Mouse (Mus musculus) neutrophil, adult 5-6 weeks (primary cell): ENCODE measurements at regions not wholly inside any gene's neighbourhood (a gene's known extent, or its start where the extent isn't known, plus 50 kb on each side); places are given as distances from the start of the nearest gene placed in this dataset.

ENCODE experiments used
- ATAC-seq: fragments of 151-379, 151-347 bp; 2 replicates; pipeline ENCODE4 v1.8.0; 2017; ENCODE audit warnings: mild to moderate bottlenecking, moderate TSS enrichment; ENCODE audit not compliant: insufficient number of reproducible peaks, poor library complexity, low FRiP score, severe bottlenecking; ENCODE audit errors: extremely low read depth

DNA sequence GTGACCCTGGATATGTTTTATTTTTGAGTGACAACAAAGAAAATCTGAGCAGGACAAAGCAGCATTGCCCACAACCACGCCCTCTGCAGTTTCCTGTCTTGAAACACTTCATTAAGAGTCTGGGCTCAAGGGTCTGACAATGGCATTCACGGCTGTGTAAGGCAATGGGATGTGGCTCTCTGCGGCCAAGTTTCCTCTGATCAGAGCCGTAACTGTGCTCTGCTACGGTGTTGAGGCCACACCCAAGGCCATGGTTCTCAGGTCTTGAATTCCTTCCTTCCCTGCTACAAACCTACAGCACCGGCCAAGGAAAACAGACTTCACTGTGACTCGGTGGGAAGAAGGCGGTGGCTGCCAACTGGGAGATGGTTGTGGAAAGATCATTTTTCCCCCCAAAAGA lies 108.4 kb upstream of the Sox5 start:
- ATAC-seq = no peak

DNA sequence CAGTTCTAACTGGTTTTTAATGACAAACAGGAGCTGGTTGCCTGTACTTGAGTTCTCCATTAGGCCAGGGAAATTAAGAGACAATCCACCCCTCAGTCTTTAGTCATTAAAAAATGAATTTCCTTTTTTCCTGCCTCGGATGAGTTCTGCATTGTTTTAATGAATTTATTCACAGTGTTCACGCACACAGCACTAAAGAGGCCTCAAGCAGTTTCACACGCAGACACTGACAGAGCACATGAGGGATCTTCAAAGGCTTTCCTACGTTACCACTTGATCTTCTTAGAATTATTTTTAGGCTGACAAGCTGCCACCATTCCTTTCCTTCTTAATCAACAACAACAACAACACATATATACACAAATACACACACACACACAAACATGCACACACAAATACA lies 101.3 kb upstream of the Sox5 start:
- ATAC-seq = no peak

GRCm38 (mm10) chr6:144880098-144880497 lies 98.3 kb upstream of the Sox5 start:
- ATAC-seq = no peak

DNA sequence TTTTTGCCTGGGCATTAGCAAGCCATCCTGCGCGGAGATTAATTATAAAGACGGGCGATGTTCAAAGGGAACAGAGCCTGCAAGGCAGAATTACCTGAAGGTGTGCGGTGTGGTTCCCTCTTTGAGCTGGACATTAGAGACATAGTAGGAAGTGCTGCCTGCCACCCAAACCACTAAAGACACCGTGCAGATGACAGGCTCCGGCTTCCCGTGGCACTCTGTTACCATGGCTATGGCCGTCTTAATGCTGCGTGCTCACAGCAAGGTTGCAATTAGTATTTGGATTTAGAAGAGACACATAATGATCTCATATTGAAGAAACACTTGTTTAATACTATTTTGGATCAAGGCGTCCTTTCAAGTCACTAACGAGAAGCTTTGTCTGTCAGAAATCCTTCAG lies 95.0 kb upstream of the Sox5 start:
- ATAC-seq = no peak

DNA sequence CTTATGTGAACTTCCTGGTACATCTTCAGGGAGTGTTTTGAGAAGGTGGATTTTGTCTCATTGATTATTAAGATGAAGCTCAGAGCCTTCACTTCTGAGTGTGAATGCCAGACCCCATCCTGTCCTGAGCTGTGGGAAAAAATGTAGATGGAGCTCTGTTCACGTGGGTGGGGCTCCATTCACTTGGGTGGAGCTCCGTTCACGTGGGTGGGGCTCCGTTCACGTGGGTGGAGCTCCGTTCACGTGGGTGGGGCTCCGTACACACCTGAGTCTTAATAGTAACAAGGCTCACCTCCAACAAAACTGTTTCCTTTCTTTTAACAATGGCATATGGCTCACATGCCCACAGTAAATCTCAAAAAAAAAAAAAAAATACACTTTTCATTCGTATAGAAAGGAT lies 94.1 kb upstream of the Sox5 start:
- no peak for ATAC-seq

DNA sequence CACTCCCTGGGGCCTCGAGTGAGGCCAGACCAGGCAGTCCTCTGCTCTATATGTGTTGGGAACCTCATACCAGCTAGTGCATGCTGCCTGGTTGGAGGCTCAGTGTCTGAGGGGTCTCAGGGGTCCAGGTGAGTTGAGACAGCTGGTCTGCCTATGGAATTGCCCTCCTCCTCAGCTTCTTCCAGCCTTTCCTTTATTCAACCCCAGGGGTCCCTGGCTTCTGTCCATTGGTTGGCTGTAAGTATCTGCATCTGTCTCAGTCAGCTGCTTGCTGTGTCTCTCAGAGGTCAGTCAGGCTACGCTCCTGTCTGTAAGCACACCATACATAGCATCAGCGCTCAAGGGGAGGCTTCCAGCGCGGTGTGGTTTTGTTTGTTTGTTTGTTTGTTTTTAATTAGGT lies 92.5 kb upstream of the Sox5 start:
- ATAC-seq = no peak

DNA sequence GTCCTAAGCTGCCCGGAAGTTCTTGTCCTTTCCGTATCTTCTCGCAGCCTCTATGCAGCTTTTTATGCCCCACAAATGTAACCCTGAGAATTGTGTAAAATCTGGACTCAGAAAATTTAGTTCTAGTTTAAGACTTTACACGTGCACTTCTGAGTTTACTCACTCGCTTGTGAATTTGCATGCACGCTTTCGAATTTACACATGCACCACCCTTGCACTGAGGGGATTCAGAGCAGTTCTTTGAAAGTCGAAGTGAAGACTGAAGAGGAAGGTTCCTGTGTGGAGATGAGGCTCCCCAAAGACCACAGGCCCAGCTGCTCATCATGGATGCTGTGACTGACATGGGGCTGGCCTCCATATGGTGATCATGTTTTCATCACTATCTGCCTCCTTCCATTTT lies 89.2 kb upstream of the Sox5 start:
- ATAC-seq = no peak

GRCm38 (mm10) chr6:144867333-144867732 lies 85.6 kb upstream of the Sox5 start:
- ATAC-seq = no peak

- no peak for ATAC-seq
Measured at GRCm38 (mm10) chr6:144864026-144864425, 82.2 kb upstream of the Sox5 start.

- ATAC-seq = no peak
Measured at GRCm38 (mm10) chr6:144863430-144863994, 81.7 kb upstream of the Sox5 start.

- ATAC-seq = no peak
Measured at GRCm38 (mm10) chr6:144841510-144841909, 59.7 kb upstream of the Sox5 start.

GRCm38 (mm10) chr6:144839383-144839782 lies 57.6 kb upstream of the Sox5 start:
- no peak for ATAC-seq

GRCm38 (mm10) chr6:144834323-144835183 lies 52.8 kb upstream of the Sox5 start:
- ATAC-seq = no peak
